Mouse (Mus musculus) CH12.LX (cell line): ENCODE data around the gene C1qc. TPM values are rescaled to one million over a fixed set of nuclear protein-coding genes. Genes with fewer than 3 reads are reported as not detected.

Source experiments
- DNase-seq: peaks from one replicate; pipeline ENCODE4 v3.0.0-alpha.2; 2013; ENCODE audit errors: extremely low read depth
- H3K27ac ChIP-seq: 2 replicates; pipeline ENCODE4 v1.5.1; 2012; ENCODE audit warnings: low read depth, mild to moderate bottlenecking, control low read depth, moderate library complexity; ENCODE audit not compliant: insufficient read depth
- H3K27me3 ChIP-seq: replicated peaks from 2 replicates; pipeline ENCODE3; 2012; ENCODE audit warnings: inconsistent platforms
- H3K36me3 ChIP-seq, 2 experiments: replicated peaks in 1 of 2; 2 replicates each; pipeline versions ENCODE3 to v1.6.1; 2012; ENCODE audit warnings: inconsistent platforms in 1 of 2, low read length in 1 of 2, mild to moderate bottlenecking in 1 of 2, mixed read lengths in 1 of 2, moderate library complexity in 1 of 2; ENCODE audit not compliant: control insufficient read depth in 1 of 2, insufficient read depth in 1 of 2
- H3K4me1 ChIP-seq, 2 experiments: 2 replicates each; pipeline ENCODE4 v1.6.1; 2012; ENCODE audit warnings: inconsistent platforms in 1 of 2, moderate library complexity in 1 of 2; ENCODE audit not compliant: insufficient read depth in 2 of 2, control insufficient read depth in 1 of 2
- H3K4me2 ChIP-seq: 2 replicates; pipeline ENCODE4 v1.6.1; 2012; ENCODE audit warnings: low read depth, mild to moderate bottlenecking, control low read depth; ENCODE audit not compliant: poor library complexity, insufficient read depth, severe bottlenecking
- H3K4me3 ChIP-seq, 3 experiments: fragments of 150-350 bp in 1 of 3; sonication (generic) in 1 of 3; replicated peaks in 1 of 3; 2 replicates each; pipeline versions ENCODE3 to v1.5.1; 2011 to 2012; ENCODE audit warnings: low read depth in 2 of 3, low read length in 2 of 3, mild to moderate bottlenecking in 2 of 3, moderate library complexity in 2 of 3, control low read depth in 1 of 3, improper control_type of control experiment in 1 of 3, inconsistent platforms in 1 of 3, mixed read lengths in 1 of 3; ENCODE audit not compliant: poor library complexity in 1 of 3
- H3K79me2 ChIP-seq: replicated peaks from 2 replicates; pipeline ENCODE4 v1.6.1; 2012; ENCODE audit warnings: mild to moderate bottlenecking, moderate library complexity; ENCODE audit not compliant: control insufficient read depth, poor library complexity, insufficient read depth, severe bottlenecking; ENCODE audit errors: extremely low read depth
- H3K9ac ChIP-seq: 2 replicates; pipeline ENCODE4 v1.6.1; 2012; ENCODE audit warnings: low read depth, mild to moderate bottlenecking, control low read depth, moderate library complexity; ENCODE audit not compliant: insufficient read depth
- H3K9me3 ChIP-seq: replicated peaks from 2 replicates; pipeline ENCODE3; 2012; ENCODE audit warnings: low read length, inconsistent platforms, mixed read lengths
- BHLHE40 ChIP-seq: IDR thresholded peaks from 2 replicates; pipeline ENCODE4 v1.6.1; 2011; ENCODE audit warnings: mild to moderate bottlenecking, low read depth, low read length, improper control_type of control experiment
- CHD1 ChIP-seq: IDR thresholded peaks from 2 replicates; pipeline ENCODE4 v1.6.1; 2012; ENCODE audit warnings: low read depth, low read length, improper control_type of control experiment, inconsistent platforms
- CHD2 ChIP-seq: IDR thresholded peaks from 2 replicates; pipeline ENCODE4 v1.6.1; 2011; ENCODE audit warnings: low read length, improper control_type of control experiment
- EP300 ChIP-seq: IDR thresholded peaks from 2 replicates; pipeline ENCODE4 v1.6.1; 2011; ENCODE audit warnings: low read length, improper control_type of control experiment
- HCFC1 ChIP-seq: IDR thresholded peaks from 2 replicates; pipeline ENCODE4 v1.6.1; 2012; ENCODE audit warnings: low read depth, mild to moderate bottlenecking, inconsistent platforms, low read length, improper control_type of control experiment
- IRF4 ChIP-seq: IDR thresholded peaks from 2 replicates; pipeline ENCODE4 v1.6.1; 2014; ENCODE audit warnings: low read depth, mild to moderate bottlenecking, inconsistent platforms, low read length, improper control_type of control experiment
- MAFK ChIP-seq: IDR thresholded peaks from 2 replicates; pipeline ENCODE4 v1.6.1; 2011; ENCODE audit warnings: low read length, improper control_type of control experiment; ENCODE audit not compliant: insufficient replicate concordance
- MAX ChIP-seq: IDR thresholded peaks from 2 replicates; pipeline ENCODE4 v1.6.1; 2011; ENCODE audit warnings: low read length, improper control_type of control experiment
- MEF2A ChIP-seq: IDR thresholded peaks from 2 replicates; pipeline ENCODE4 v1.6.1; 2014; ENCODE audit warnings: low read depth, mild to moderate bottlenecking, inconsistent platforms, low read length, improper control_type of control experiment, borderline replicate concordance
- MYC ChIP-seq: IDR thresholded peaks from 2 replicates; pipeline ENCODE4 v1.6.1; 2011; ENCODE audit warnings: low read depth, mild to moderate bottlenecking, improper control_type of control experiment, low read length
- NRF1 ChIP-seq: IDR thresholded peaks from 2 replicates; pipeline ENCODE4 v1.6.1; 2014; ENCODE audit warnings: low read depth, mild to moderate bottlenecking, inconsistent platforms, low read length, improper control_type of control experiment, moderate library complexity
- POLR2A ChIP-seq: IDR thresholded peaks from 2 replicates; pipeline ENCODE4 v1.6.1; 2011; ENCODE audit warnings: low read depth, mild to moderate bottlenecking, improper control_type of control experiment, low read length
- RAD21 ChIP-seq: IDR thresholded peaks from 2 replicates; pipeline ENCODE4 v1.6.1; 2011; ENCODE audit warnings: low read depth, mild to moderate bottlenecking, low read length, improper control_type of control experiment, moderate library complexity
- RCOR1 ChIP-seq: conservative IDR thresholded peaks from 2 replicates; pipeline ENCODE4 v1.6.1; 2012; ENCODE audit warnings: low read depth, mild to moderate bottlenecking, inconsistent platforms, low read length, improper control_type of control experiment
- UBTF ChIP-seq: IDR thresholded peaks from 2 replicates; pipeline ENCODE4 v1.6.1; 2012; ENCODE audit warnings: low read depth, mild to moderate bottlenecking, inconsistent platforms, low read length, improper control_type of control experiment, moderate library complexity
- USF1 ChIP-seq: IDR thresholded peaks from 2 replicates; pipeline ENCODE4 v1.6.1; 2014; ENCODE audit warnings: low read depth, mild to moderate bottlenecking, inconsistent platforms, low read length, improper control_type of control experiment
- ZKSCAN1 ChIP-seq: IDR thresholded peaks from 2 replicates; pipeline ENCODE4 v1.6.1; 2012; ENCODE audit warnings: low read depth, inconsistent platforms, low read length, improper control_type of control experiment, borderline replicate concordance
- ZNF384 ChIP-seq: IDR thresholded peaks from 2 replicates; pipeline ENCODE4 v1.6.1; 2012; ENCODE audit warnings: low read depth, low read length, improper control_type of control experiment, inconsistent platforms
- dilution Hi-C: fragments of 300-500 bp; cut with MboI; formaldehyde crosslinking; loops from 2 replicates; pipeline ENCODE4 v1.14.3; 2020; ENCODE audit warnings: low sequenced_read_pairs; ENCODE audit not compliant: extremely low pct_unique_long_range_greater_than_20kb, extremely low pct_ligation_motif_present
- in situ Hi-C: fragments of 300-500 bp; cut with MboI; formaldehyde crosslinking; loops from 3 replicates; pipeline ENCODE4 v1.14.3; 2019; ENCODE audit warnings: low sequenced_read_pairs, low pct_ligation_motif_present, low pct_unique_long_range_greater_than_20kb, mixed read lengths
- polyA plus RNA-seq: library from polyadenylated mRNA; unstranded; fragments of >175 nt; gene quantifications from 2 replicates; pipeline ENCODE4 v1.2.1, GENCODE M21; 2012; ENCODE audit warnings: low read depth; ENCODE audit not compliant: insufficient read length
- total RNA-seq, 2 experiments: library from RNA; depleted of rRNA; stranded (reverse); fragments of 300-350 nt in 1 of 2; fragments of >200 nt in 1 of 2; gene quantifications; 2 replicates each; pipeline ENCODE4 v1.2.3; 2012 to 2014

Gene C1qc
- total and polyA plus RNA-seq, 3 experiments, result not detected

GRCm38 (mm10) chr4:136892371-136892770, 494 bp downstream of the C1qc start:
- Histone ChIP-seq H3K9me3 (no peaks in the 10 kb centered on the region), H3K27me3 (peaks cover 96% of the 10 kb centered on the region), H3K4me2 (no peak overlapping the region), H3K79me2 (no peaks in the 10 kb centered on the region), H3K36me3 (no peaks in the 10 kb centered on the region), H3K4me3 (no peak overlapping the region), H3K27ac (no peak overlapping the region), H3K9ac (no peak overlapping the region), H3K4me1 (0 out of 4 replicates have a peak, but pooled peaks cover 0 to 3% of the 10 kb centered on the region in 2 experiments)
- no peak for TF ChIP-seq MAFK
- no peak for TF ChIP-seq UBTF
- DNase-seq, result no peak
- dilution Hi-C loops, result no loop called here
- in situ Hi-C loops, result loop anchor here (5.0 to 10.0 kb wide), 2 partner anchors 180 to 392 kb away; no protein-coding TSS in a partner anchor

GRCm38 (mm10) chr4:136891115-136891514, 1.8 kb downstream of the C1qc start:
- peaks cover 7 to 11% of the 10 kb centered on the region in 2 experiments; a peak in 3 of 4 replicates for H3K4me1 ChIP-seq
- no peaks in the 10 kb centered on the region for H3K36me3 ChIP-seq

GRCm38 (mm10) chr4:136889981-136890380, 2.9 kb downstream of the C1qc start:
- H3K27me3 ChIP-seq, result peaks cover 98% of the 10 kb centered on the region
- TF ChIP-seq MEF2A, result no peak
- no peak for TF ChIP-seq HCFC1
- no peak for TF ChIP-seq MYC
- no peak for TF ChIP-seq ZKSCAN1
- no peak for TF ChIP-seq NRF1
- TF ChIP-seq BHLHE40, result no peak
- TF ChIP-seq CHD1, result no peak
- no peak for TF ChIP-seq IRF4
- no peak for TF ChIP-seq ZNF384
- no peak for TF ChIP-seq USF1
- no peak for TF ChIP-seq UBTF
- no peak for TF ChIP-seq CHD2
- TF ChIP-seq, all 38 proteins: peak for 0
- Histone ChIP-seq H3K9me3 (no peaks in the 10 kb centered on the region), H3K79me2 (no peaks in the 10 kb centered on the region), H3K4me2 (no peak overlapping the region), H3K36me3 (no peaks in the 10 kb centered on the region), H3K4me3 (no peak overlapping the region), H3K27ac (no peak overlapping the region), H3K9ac (no peak overlapping the region), H3K4me1 (peaks cover 10 to 14% of the 10 kb centered on the region in 2 experiments; a peak in 3 of 4 replicates)
- dilution Hi-C loops (no loop called here), in situ Hi-C loops (loop anchor here (5.0 to 10.0 kb wide), 2 partner anchors 182 to 395 kb away; no protein-coding TSS in a partner anchor)
- no peak for DNase-seq

More at GRCm38 (mm10) chr4:136891115-136891514, 1.8 kb downstream of the C1qc start:
- Histone ChIP-seq H3K4me3 (no peak overlapping the region), H3K9me3 (no peaks in the 10 kb centered on the region), H3K27ac (no peak overlapping the region), H3K27me3 (peaks cover 97% of the 10 kb centered on the region), H3K79me2 (no peaks in the 10 kb centered on the region)
- dilution Hi-C loops, result no loop called here
- DNase-seq, result no peak
- TF ChIP-seq POLR2A (no peak), RCOR1 (no peak), RAD21 (no peak), MAX (no peak), ZNF384 (no peak), EP300 (no peak), CHD1 (no peak), BHLHE40 (no peak), NRF1 (no peak)
- TF ChIP-seq, all 38 proteins: peak for 0
- H3K4me2 ChIP-seq, result no peak overlapping the region
- in situ Hi-C loops, result loop anchor here (5.0 to 10.0 kb wide), 2 partner anchors 181 to 394 kb away; no protein-coding TSS in a partner anchor
- no peak overlapping the region for H3K9ac ChIP-seq
